Mouse (Mus musculus) lung, adult 2 months (tissue): ENCODE data around the gene Cdx4. TPM values are rescaled to one million over a fixed set of nuclear protein-coding genes. Genes with fewer than 3 reads are reported as not detected.

Experiments
- DNase-seq: peaks from one replicate; pipeline ENCODE4 v3.0.0; 2022
- H3K4me1 ChIP-seq: fragments of 200-500 bp; 2 replicates; pipeline ENCODE4 v1.6.1; 2011; ENCODE audit warnings: low read length; ENCODE audit not compliant: control insufficient read depth, insufficient read depth
- H3K4me3 ChIP-seq: fragments of 200-500 bp; replicated peaks from 2 replicates; pipeline ENCODE3; 2011; ENCODE audit warnings: low read depth, mild to moderate bottlenecking, control low read depth, low read length; ENCODE audit errors: extremely low read depth
- CTCF ChIP-seq: fragments of 200-500 bp; IDR thresholded peaks from 2 replicates; pipeline ENCODE4 v1.5.1; 2011; ENCODE audit warnings: mild to moderate bottlenecking, low read length, control low read depth; ENCODE audit not compliant: insufficient read depth
- POLR2A ChIP-seq: fragments of 200-500 bp; IDR thresholded peaks from 2 replicates; pipeline ENCODE4 v1.6.1; 2011; ENCODE audit warnings: low read depth, mild to moderate bottlenecking, control low read depth, low read length, borderline replicate concordance; ENCODE audit errors: extremely low read depth
- WGBS: fragments of 180-500 bp; shearing (Covaris S2); methylation state at CpG from one replicate; pipeline ENCODE4 v1.1.7; 2018; 5-methylcytosine and 5-hydroxymethylcytosine counted together
- polyA plus RNA-seq: library from polyadenylated mRNA; depleted of rRNA; stranded (reverse); fragments of >200 nt; gene quantifications from 2 replicates; pipeline ENCODE4 v1.2.3, GENCODE M21; 2012; rRNA removed

Cdx4 gene
- polyA plus RNA-seq, result not detected in 2 replicates

GRCm38 (mm10) chrX:103321146-103321545, at the start of gene Cdx4:
Gene Cdx4, plus strand, starts transcription at chrX:103321398.
- whole genome bisulfite sequencing, result 25% methylated on average over 13 of the region's 13 CpGs

GRCm38 (mm10) chrX:103274325-103274724, 46.9 kb upstream of the Cdx4 start:
- 85% methylated on average over 4 of the region's 5 CpGs for WGBS
- Histone ChIP-seq H3K4me1 (no peaks in the 10 kb centered on the region), H3K4me3 (no peak overlapping the region)
- DNase-seq, result peak; percentile 2
- TF ChIP-seq POLR2A (no peak), CTCF (no peak)

More at GRCm38 (mm10) chrX:103321146-103321545, at the start of gene Cdx4:
- no peak within 1 kb of the TSS for H3K4me3 ChIP-seq
- H3K4me1 ChIP-seq, result no peaks in the 10 kb centered on the region
- TF ChIP-seq POLR2A (no peak), CTCF (no peak)
- DNase-seq, result no peak

- WGBS, result 49% methylated on average over 4 of the region's 4 CpGs
- peak; percentile 2 for DNase-seq
- no peak overlapping the region for H3K4me3 ChIP-seq
- no peaks in the 10 kb centered on the region; the same call in 1 of the 2 replicates for H3K4me1 ChIP-seq
- no peak for TF ChIP-seq CTCF
- no peak for TF ChIP-seq POLR2A
Measured at GRCm38 (mm10) chrX:103286899-103287722, 34.1 kb upstream of the Cdx4 start.

- no peak for TF ChIP-seq POLR2A
- no peak for TF ChIP-seq CTCF
- no peaks in the 10 kb centered on the region; the same call in 1 of the 2 replicates for H3K4me1 ChIP-seq
- 47% methylated on average over 10 of the region's 10 CpGs for WGBS
Measured at GRCm38 (mm10) chrX:103287846-103288377, 33.3 kb upstream of the Cdx4 start.

GRCm38 (mm10) chrX:103288485-103289330, 32.5 kb upstream of the Cdx4 start:
- 31% methylated on average over 25 of the region's 25 CpGs for WGBS
- Histone ChIP-seq H3K4me3 (no peak overlapping the region), H3K4me1 (no peaks in the 10 kb centered on the region; the same call in 1 of the 2 replicates)
- DNase-seq, result peak; percentile 5
- TF ChIP-seq CTCF, result no peak
- TF ChIP-seq POLR2A, result no peak

More at GRCm38 (mm10) chrX:103287846-103288377, 33.3 kb upstream of the Cdx4 start:
- no peak overlapping the region for H3K4me3 ChIP-seq
- no peak for DNase-seq

- no peaks in the 10 kb centered on the region for H3K4me1 ChIP-seq
- TF ChIP-seq CTCF (no peak), POLR2A (no peak)
- 44% methylated on average over 4 of the region's 4 CpGs for WGBS
- no peak for DNase-seq
- H3K4me3 ChIP-seq, result no peak overlapping the region
Measured at GRCm38 (mm10) chrX:103298937-103299336, 22.3 kb upstream of the Cdx4 start.

GRCm38 (mm10) chrX:103308262-103308661, 12.9 kb upstream of the Cdx4 start:
- H3K4me3 ChIP-seq, result no peak overlapping the region
- 88% methylated on average over 1 of the region's 1 CpGs for WGBS
- no peaks in the 10 kb centered on the region for H3K4me1 ChIP-seq
- no peak for DNase-seq
- TF ChIP-seq CTCF (no peak), POLR2A (no peak)

GRCm38 (mm10) chrX:103311723-103312122, 9.5 kb upstream of the Cdx4 start:
- TF ChIP-seq POLR2A (no peak), CTCF (no peak)
- WGBS, result 88% methylated on average over 3 of the region's 3 CpGs
- H3K4me1 ChIP-seq, result no peaks in the 10 kb centered on the region
- DNase-seq, result no peak
- no peak overlapping the region for H3K4me3 ChIP-seq

- Histone ChIP-seq H3K4me1 (no peaks in the 10 kb centered on the region), H3K4me3 (no peak overlapping the region)
- DNase-seq, result no peak
- TF ChIP-seq POLR2A (no peak), CTCF (no peak)
- WGBS, result 79% methylated on average over 6 of the region's 6 CpGs
Measured at GRCm38 (mm10) chrX:103314146-103314545, 7.1 kb upstream of the Cdx4 start.
